Mouse (Mus musculus) erythroblast, embryonic 14.5 days (primary cell): ENCODE measurements around the gene Hemk1. TPM values are rescaled to one million over a fixed set of nuclear protein-coding genes. Genes with fewer than 3 reads are reported as not detected.

Experiments
- H3K27me3 ChIP-seq: 2 replicates; pipeline ENCODE4 v1.6.1; 2012; ENCODE audit warnings: inconsistent platforms; ENCODE audit not compliant: control insufficient read depth
- H3K36me3 ChIP-seq: 2 replicates; pipeline ENCODE4 v1.6.1; 2012; ENCODE audit warnings: mild to moderate bottlenecking, inconsistent platforms; ENCODE audit not compliant: control insufficient read depth
- H3K4me1 ChIP-seq: 2 replicates; pipeline ENCODE4 v1.6.1; 2012; ENCODE audit warnings: inconsistent platforms; ENCODE audit not compliant: control insufficient read depth
- H3K4me3 ChIP-seq: replicated peaks from 2 replicates; pipeline ENCODE3; 2012; ENCODE audit warnings: moderate library complexity, mild to moderate bottlenecking, inconsistent platforms
- H3K9me3 ChIP-seq: 2 replicates; pipeline ENCODE4 v1.6.1; 2012; ENCODE audit warnings: low read length, inconsistent platforms, mixed read lengths; ENCODE audit not compliant: control insufficient read depth
- GATA1 ChIP-seq: IDR thresholded peaks from 2 replicates; pipeline ENCODE4 v1.6.1; 2012; ENCODE audit warnings: low read length, inconsistent platforms, mixed read lengths
- TAL1 ChIP-seq: IDR thresholded peaks from 3 replicates; pipeline ENCODE4 v1.6.1; 2012; ENCODE audit warnings: low read length, inconsistent platforms, mixed read lengths
- polyA plus RNA-seq: library from polyadenylated mRNA; stranded (reverse); fragments of >175 nt; gene quantifications from 2 replicates; pipeline ENCODE4 v1.2.3, GENCODE M21; 2012

Hemk1 gene
- polyA plus RNA-seq, 1 experiment = 0.32 TPM

DNA sequence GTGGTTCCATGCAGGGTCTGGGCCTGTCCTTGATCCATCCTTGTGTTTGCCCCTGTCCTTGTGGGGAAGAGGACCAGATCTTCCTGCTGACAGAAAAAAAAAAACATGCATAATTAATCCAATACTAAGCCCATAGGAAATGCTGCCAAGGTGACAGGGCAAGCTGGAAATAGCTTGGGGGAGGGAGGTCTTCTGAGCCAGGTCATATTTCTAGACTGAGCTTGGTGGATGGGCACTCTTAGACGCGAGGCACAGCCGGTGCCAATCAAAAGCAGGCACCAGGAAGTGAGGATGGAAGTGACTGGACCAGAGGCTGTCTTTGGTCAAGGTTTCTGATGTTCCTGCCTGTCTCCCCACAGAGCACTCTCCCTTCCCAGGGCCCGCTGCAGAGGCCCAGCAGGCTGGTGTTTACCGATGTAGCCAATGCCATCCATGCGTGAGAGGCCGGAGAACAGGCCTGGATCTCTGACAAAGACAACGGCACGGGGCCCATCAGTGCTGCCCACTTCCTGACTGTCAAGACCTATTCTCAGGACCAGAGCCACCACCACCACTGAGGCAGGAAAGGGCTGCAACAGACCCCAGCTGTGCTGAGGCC lies 9.5 kb upstream of the Hemk1 start:
- TF ChIP-seq TAL1 (no peak), GATA1 (no peak)
- H3K27me3 ChIP-seq = peaks cover 13% of the 10 kb centered on the region

DNA sequence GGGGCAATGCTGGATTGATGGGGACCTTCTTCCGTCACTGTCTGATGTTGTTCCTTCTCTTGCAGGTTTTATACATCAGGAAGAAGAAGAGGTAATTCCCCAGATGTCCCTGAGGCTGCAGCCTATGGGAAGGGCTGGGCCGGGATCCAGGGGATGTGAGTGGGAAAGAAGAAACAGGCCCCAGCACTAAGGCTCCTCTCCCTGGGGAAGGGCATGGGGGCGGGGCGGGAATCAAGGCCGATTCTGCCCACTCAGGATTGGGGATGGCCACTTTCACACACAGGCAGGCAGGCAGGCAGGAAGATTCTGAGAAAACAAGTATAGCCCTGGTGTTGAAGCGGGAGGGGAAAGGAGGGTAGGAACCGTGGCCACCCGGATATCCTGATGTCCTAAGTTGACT lies 7.9 kb upstream of the Hemk1 start:
- no peak overlapping the region for H3K4me3 ChIP-seq
- H3K27me3 ChIP-seq = peaks cover 23% of the 10 kb centered on the region
- H3K36me3 ChIP-seq = no peaks in the 10 kb centered on the region
- H3K4me1 ChIP-seq = peaks cover under 1% of the 10 kb centered on the region
- no peak for TF ChIP-seq TAL1
- no peak for TF ChIP-seq GATA1
- no peaks in the 10 kb centered on the region for H3K9me3 ChIP-seq

More for the DNA sequence above, 9.5 kb upstream of the Hemk1 start:
- Histone ChIP-seq H3K9me3 (no peaks in the 10 kb centered on the region), H3K4me3 (no peak overlapping the region), H3K4me1 (no peaks in the 10 kb centered on the region), H3K36me3 (no peaks in the 10 kb centered on the region)

DNA sequence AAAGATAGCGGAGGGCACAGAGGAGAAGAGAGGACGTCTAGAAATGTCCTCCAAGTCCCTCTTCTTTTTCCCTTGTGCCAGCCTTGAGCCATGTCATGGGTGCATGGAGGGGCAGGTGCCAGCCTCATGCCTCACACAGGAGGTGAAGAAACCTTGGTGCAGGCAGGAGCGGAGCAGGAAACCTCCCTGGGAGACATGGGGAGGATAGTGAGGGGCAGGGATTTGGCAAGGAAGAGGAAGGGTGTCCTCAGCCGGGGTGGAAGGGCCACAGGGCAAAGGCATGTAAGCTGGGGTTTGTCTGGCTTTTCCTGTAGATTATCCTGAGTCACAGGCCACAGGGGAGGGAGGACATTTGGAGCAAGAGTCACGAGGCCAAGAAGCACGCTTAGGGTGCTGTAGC lies 5.9 kb upstream of the Hemk1 start:
- Histone ChIP-seq H3K9me3 (no peaks in the 10 kb centered on the region), H3K36me3 (no peaks in the 10 kb centered on the region), H3K4me1 (peaks cover 11% of the 10 kb centered on the region), H3K4me3 (no peak overlapping the region), H3K27me3 (peaks cover 32% of the 10 kb centered on the region)
- TF ChIP-seq TAL1 (no peak), GATA1 (no peak)

DNA sequence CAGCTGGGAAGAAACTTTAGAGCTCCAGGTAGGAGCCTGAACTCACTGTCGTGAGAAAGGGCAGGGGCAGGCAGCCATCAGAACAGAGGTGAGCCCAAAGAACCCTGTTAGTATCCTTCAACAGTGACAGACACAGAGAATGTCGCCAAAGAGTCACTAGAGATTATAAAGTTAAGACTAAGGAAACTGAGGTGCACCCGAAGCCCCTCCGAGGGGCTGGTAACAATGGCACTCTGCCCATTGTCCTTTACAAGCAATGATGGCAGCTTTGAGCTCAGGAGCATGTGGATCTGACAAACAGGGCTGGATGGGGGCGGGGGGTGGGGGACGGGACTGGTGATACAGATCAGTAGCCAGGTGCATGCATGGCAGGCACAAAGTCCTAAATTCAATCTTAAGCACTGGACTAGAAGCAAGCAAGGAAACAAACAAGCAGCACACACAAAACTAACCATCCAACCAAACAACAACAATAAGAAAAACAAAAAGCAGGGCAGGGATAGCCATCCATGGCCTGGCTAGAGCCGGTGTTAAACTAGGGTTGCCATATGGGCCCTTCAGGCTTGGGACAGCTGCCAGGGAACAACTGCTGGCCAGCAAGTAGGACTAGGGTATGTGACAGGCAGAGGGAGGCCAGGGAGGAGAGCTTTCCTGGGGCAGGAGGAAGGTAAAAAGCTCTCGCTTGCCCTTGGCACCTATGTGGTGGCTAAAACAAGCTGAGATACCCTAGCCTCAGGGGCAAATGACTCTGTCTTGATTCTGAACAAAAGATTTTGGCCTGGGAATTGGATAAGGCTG lies 5.2 kb upstream of the Hemk1 start:
- Histone ChIP-seq H3K4me3 (no peak overlapping the region), H3K27me3 (peaks cover 32% of the 10 kb centered on the region), H3K9me3 (no peaks in the 10 kb centered on the region), H3K4me1 (peaks cover 16% of the 10 kb centered on the region), H3K36me3 (no peaks in the 10 kb centered on the region)
- TF ChIP-seq TAL1 (no peak), GATA1 (no peak)

DNA sequence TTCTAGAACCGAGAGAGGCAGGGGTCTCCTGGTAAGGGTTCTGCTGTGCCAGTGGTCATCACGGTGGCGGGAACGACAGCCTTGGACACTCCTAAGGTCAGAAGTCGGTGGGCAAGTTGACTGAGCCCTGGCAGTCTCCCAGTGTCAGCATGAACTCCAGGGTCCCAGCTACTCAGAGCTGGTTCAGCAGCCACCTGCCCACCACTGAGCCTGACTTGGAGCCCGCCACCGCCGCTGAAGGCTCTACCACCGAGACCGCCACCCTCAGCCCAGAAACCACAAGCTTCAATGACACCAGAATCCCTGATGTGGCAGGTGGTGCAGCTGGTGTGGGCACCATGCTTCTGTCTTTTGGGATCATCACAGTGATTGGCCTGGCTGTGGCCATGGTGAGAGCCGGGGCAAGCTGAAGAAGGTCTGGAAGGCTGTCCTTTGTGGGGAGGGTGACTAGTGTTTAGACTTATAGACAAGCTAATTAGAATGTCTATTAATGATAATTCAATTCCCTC lies 4.1 kb upstream of the Hemk1 start:
- Histone ChIP-seq H3K36me3 (no peaks in the 10 kb centered on the region), H3K4me3 (no peak overlapping the region), H3K4me1 (peaks cover 27% of the 10 kb centered on the region), H3K27me3 (peaks cover 32% of the 10 kb centered on the region), H3K9me3 (no peaks in the 10 kb centered on the region)
- TF ChIP-seq GATA1 (no peak), TAL1 (no peak)

DNA sequence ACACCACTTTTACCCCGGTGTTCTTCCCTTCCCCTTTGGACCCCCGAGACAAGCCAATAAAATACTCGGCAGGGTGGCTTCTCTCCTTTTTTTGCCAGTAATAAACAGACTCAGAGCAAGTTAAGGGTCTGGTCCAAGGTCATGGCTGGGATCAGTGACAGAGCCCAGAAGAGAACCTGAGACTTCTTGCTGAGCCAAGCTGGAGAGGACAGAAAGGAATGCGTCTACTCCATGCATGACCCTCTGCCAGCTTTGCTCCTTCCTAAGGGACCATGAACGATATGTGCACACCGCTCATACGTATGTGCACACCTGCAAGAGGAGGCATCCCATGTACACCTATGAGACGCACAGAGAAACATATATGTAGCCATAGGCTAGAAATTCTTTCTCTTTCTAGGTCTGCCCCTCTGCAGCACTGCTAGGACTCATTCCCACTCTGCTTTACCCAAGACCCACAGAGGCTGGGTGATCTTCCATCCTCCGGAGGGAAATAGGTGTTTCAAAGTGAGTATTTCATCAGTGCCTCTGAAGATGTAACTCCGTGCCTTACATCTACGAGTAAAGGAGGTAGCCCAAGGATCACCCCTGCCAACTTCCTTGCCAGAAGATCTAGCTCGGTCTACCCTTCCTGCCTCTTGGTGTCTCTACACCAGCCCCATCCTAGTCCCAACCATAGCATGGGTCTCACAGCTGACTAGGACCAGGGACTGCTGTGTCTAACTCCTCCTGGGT lies 2.9 kb upstream of the Hemk1 start:
- H3K4me3 ChIP-seq = peak overlapping the region; percentile 58
- H3K4me1 ChIP-seq = peaks cover 35% of the 10 kb centered on the region
- no peaks in the 10 kb centered on the region for H3K36me3 ChIP-seq
- H3K9me3 ChIP-seq = no peaks in the 10 kb centered on the region
- TF ChIP-seq GATA1 (no peak), TAL1 (no peak)
- peaks cover 32% of the 10 kb centered on the region for H3K27me3 ChIP-seq

DNA sequence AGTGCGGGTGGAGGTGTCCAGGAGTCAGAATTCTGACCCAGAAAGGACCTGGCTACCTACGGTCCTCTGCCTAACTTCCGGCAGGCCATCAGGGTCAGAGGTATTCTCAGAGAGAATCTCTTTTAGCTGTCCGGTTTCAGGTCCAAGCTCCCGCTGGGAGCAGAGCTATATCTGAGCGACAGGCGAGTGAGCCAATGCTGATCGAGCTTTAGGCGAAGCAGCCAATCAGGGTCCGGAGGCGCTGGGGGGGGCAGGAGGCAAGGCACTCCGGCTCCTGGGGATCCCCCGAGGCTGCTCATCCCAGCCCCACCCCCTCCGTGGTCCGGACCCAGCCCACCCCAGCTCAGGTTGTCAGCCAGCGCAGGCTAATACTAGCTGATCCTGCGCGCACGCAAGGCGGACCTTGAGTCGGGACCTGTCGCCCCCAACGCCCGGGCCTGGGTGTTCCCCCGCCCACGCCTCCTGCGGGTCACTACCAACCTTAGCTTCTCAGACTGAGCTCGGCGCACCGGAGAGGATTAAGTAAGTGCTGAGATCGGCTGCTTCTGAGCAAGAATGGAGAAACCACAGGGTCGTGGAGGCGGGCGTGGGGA lies 2.2 kb upstream of the Hemk1 start, which contains the start of gene 6430571L13Rik:
TSS of gene 6430571L13Rik (plus strand) at position 336 of the 593 bp plus-strand sequence.
- peak within 1 kb of the TSS; percentile 58 for H3K4me3 ChIP-seq
- H3K36me3 ChIP-seq = no peaks in the 10 kb centered on the region
- TF ChIP-seq GATA1 = no peak
- TF ChIP-seq TAL1 = no peak

DNA sequence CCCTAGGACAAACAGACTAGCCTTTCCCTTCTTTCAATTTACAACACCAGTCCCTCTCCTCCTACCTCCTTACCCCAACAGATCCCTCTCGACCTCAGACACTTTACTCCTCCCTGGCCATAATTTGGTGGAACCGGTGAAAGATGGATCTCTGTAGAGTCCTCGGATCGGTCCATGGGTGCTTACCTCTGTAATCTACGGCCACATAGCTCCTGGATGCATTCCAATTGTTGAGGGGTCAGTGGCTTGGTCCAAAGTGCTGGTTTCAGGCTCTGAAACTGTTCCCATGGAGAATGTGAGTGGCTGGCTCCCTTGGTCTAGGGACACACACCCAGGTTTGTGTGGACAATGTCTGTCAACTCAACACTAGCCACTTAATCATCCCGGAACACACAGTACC lies 1.8 kb downstream of the Hemk1 start:
- peaks cover 39% of the 10 kb centered on the region for H3K4me1 ChIP-seq
- TF ChIP-seq TAL1 (no peak), GATA1 (no peak)
- H3K36me3 ChIP-seq = peaks cover 6% of the 10 kb centered on the region
- H3K27me3 ChIP-seq = peaks cover 12% of the 10 kb centered on the region
- H3K9me3 ChIP-seq = no peaks in the 10 kb centered on the region
- H3K4me3 ChIP-seq = no peak overlapping the region

More for the DNA sequence above, 2.2 kb upstream of the Hemk1 start, which contains the start of gene 6430571L13Rik:
- Histone ChIP-seq H3K27me3 (peaks cover 32% of the 10 kb centered on the region), H3K4me1 (peaks cover 39% of the 10 kb centered on the region), H3K9me3 (no peaks in the 10 kb centered on the region)
